Mouse (Mus musculus) naive thymus-derived CD4-positive, alpha-beta T cell, adult 2 months (primary cell): ENCODE measurements at regions not wholly inside any gene's neighbourhood (a gene's known extent, or its start where the extent isn't known, plus 50 kb on each side); places are given as distances from the start of the nearest gene placed in this dataset.
"Not testable (repeated sequence)": the region's sequence is repeated elsewhere in the genome, so short reads cannot be mapped to it uniquely, and the experiment has no call there.

Experiments
- DNase-seq: peaks from one replicate; pipeline ENCODE4 v3.0.0-alpha.2; 2011; ENCODE audit warnings: low read depth

DNA sequence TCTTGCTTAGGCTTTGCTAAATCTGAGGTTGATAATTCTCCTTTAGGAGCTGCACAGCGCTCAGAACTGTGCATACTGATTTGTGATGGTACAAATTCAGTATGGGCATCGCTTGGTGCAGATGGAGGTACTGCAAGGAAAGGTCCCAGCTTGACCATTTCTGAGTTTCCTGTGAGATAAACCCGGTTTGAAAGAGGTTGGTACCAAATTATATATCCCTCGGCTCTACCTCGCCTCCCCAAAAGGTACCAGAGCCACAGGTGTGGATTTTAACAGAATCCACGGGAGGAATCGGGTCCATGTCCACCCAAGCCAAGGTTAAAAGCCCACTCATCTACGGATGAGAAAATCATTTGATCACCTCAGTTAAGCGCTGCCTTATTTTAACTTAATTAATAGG, 172.5 kb upstream of the Zfp808 start:
- DNase-seq: not testable (repeated sequence)

GRCm38 (mm10) chr13:61978856-61979255, 150.8 kb upstream of the Zfp808 start:
- DNase-seq: not testable (repeated sequence)

DNA sequence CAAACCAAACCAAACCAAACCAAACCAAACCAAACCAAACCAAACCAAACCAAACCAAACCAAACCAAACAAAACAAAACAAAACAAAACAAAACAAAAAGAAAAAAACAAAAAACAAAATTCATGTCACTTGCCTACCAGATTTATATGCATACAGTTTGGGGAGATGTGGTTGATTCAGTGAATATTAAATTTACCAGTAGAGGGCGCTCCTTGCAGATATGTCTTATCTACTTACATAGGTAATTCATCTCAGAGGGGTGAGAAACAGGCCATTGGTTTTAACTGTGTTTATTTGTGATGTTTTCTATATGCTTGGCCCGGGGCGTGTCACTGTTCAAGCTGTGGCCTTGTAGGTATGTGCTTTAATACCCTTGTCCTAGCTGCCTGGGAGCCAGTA, 133.2 kb upstream of the Zfp808 start:
- DNase-seq: peak; percentile 26

DNA sequence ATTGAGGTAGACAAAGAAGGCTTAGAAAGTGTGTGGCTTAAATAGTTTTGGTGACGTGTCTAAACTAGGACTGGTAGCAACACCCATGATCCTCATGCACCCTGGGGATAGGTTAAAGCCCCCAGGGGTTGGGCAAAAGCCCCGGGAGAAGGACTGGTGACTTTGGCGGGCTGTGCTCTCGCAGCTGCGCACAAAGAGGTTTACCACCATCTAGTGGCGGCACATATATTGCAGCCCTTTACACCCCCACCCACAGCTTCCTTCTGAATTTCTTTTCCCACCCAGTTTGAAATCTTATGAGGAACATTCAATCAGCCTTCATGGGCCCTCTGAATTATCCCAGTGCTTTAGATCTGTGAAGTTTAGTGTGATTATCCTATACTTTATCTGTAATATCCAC, 130.9 kb upstream of the Zfp808 start:
- peak; percentile 15 for DNase-seq

- DNase-seq: not testable (repeated sequence)
Measured at GRCm38 (mm10) chr13:62007321-62007720, 122.4 kb upstream of the Zfp808 start.

GRCm38 (mm10) chr13:62015424-62016167, 114.1 kb upstream of the Zfp808 start:
- DNase-seq: peak; percentile 61

GRCm38 (mm10) chr13:62016168-62016502, 113.6 kb upstream of the Zfp808 start:
- not testable (repeated sequence) for DNase-seq

GRCm38 (mm10) chr13:62037646-62038045, 92.0 kb upstream of the Zfp808 start:
- not testable (repeated sequence) for DNase-seq

DNA sequence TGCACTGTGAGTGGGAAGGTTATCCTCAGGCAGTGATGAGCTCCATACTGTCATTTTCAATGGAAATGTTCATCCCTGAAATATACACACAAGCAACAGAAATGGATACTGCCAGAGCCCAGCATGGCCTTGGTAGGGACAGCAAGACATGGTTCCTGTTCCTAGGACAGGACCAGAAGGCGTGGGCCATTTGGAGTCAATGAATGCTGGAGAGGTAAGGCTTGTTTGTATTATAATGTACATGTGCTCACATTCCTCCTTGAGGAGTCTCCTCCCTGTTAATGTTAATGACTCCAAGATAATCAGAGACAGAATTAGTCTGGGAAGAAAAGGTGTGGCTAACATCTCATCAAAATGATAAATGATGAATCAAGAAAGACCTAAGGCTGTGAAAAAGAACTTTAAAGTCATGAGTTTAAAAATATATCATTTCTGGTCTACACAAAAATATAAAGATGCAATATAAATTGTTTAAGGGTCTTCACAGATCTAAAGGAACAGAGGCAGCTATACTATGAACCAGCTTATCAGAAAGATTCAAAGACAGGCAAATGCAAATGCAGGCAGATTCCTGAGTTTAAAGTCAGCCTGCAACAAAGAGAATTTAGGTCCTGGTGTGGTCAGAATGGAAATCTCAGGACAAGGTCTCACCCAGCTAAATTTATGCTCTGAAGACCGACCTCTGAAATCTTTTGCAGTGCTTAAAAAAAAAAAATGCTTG, 51.6 kb upstream of the Zfp808 start:
- not testable (repeated sequence) for DNase-seq

DNA sequence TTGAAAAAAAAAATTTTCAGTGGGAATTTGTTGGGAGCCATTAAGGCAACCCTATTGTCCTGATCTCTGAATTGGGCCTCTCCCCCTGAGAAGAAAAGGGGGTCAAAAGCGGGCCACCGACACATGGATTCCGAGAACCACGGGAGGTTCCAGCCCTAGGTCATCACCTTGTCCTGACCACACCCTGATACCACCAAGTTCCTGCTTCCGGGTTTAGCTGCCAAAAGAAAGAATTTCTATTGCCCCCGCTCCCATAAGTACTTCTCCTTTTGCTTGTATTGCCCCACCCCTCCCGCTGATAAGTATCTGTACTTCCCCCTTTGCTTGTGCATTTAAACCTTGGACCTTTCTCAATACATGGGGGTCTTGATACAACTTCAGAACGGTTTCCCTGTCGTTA, 50.8 kb upstream of the Zfp808 start:
- not testable (repeated sequence) for DNase-seq
